Mouse (Mus musculus): ENCODE results near the gene Ear1.
"Not testable (repeated sequence)": the region's sequence is repeated elsewhere in the genome, so short reads cannot be mapped to it uniquely, and the experiment has no call there.

Gene Ear1

DNA sequence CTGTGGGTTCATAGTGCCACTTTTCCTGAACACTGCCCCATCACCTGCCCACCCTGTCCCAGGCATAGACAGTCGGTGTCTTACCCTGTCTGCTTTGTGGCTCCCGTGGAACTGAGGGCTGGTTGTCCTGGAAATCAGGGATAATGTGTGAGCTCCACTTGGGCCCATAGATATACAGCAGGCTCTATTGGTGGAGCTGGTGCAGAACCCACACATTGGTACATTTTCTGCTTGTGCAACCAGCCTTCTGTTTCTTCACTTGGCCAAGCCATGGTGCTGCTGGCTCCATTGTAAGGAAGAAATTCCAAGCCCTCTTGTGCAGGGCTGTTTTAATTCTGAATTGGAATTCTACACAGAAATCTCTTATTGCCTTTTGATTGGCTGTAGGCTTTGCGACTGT is at the start of gene Ear1:
Ear1 (minus strand) TSS at position 101 of the 400 bp plus-strand sequence.
- in situ Hi-C loops (cut with MboI, MseI), result not testable (repeated sequence)

DNA sequence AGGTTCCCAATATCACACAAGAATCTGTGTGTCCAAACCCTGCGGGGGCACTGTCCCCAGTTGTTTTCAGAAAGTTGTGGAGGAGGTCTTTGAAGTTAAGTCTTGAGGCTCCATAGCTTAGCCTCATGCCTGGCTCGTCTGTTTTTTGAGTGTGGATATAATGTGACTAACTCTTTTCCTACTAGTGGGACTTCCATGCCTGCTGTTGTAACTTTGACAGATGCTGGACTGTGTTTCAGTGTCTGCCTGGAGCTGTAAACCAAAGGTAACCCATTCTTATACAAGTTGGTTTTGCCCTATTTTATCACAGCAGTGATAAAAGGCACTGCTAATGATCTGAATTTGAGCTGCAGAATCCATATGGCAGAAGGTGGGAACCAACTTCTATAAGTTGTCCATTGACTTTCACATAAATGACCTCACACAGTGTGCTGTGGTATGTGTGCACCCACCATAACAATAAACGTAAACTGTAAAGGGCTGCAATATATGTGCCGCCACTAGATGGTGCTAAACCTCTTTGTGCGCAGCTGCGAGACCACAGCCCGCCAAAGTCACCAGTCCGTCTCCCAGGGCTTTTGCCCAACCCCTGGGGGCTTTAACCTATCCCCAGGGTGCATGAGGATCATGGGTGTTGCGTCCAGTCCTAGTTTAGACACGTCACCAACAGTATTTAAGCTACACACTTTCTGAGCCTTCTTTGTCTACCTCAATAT is 49.5 kb upstream of the Ear1 start, which contains the start of gene Gm8113:
Gm8113 (plus strand) TSS at position 703 of the 716 bp plus-strand sequence.
- in situ Hi-C loops (cut with MboI, MseI), result not testable (repeated sequence)

DNA sequence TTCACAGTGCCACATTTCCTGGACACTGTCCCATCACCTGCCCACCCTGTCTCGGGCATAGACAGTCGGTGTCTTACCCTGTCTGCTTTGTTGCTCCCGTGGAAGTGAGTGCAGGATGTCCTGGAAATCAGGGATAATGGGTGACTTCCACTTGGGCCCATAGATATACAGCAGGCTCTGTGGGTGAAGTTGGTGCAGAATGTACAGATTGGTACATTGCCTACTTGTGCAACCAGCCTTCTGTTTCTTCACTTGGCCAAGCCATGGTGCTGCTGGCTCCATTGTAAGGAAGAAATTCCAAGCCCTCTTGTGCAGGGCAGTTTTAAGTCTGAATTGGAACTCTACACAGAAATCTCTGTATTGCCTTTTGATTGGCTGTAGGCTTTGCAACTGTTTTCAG is 48.1 kb upstream of the Ear1 start, which contains the start of gene Ear10:
Ear10 (minus strand) TSS at position 101 of the 400 bp plus-strand sequence.
- in situ Hi-C loops (cut with MboI, MseI), result not testable (repeated sequence)

DNA sequence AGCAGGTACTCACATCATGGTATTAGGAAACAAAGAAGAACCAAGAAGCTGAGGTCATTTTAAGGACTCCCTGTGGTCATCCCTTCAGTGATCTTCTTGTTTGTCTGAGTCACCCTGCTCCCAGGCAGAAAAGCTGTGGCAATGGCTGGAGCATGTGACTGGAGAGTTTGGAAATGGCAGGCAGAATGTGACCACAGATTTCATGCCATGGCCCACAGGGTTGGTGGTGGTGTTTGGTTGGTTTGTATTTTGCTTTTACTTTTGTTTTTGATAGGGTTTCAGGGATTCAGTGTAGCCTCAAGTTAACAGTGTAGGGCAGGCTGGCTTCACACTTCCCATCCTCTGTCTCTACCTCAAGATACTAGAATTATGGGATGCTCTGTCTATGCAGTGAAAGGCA is 42.9 kb upstream of the Ear1 start:
- in situ Hi-C loops (cut with MboI, MseI), result not testable (repeated sequence)

DNA sequence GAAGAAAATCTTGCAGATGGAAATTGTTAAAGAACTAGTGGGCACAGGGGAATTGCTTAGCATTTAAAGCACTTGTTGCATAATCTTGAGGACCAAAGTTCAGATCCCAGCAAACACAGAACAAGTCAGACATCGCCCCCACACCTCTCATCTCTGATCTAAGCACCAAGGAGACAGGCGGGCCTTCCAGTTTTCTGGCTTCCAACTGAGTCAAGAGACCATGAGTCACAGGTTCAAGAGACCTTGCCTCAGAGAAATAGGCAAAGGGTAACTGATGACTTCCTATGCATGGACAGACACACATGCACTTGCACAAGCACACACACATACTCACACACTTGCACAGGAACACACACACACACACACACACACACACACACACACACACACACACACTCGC is 23.3 kb upstream of the Ear1 start:
- in situ Hi-C loops (cut with MboI, MseI), result not testable (repeated sequence)

DNA sequence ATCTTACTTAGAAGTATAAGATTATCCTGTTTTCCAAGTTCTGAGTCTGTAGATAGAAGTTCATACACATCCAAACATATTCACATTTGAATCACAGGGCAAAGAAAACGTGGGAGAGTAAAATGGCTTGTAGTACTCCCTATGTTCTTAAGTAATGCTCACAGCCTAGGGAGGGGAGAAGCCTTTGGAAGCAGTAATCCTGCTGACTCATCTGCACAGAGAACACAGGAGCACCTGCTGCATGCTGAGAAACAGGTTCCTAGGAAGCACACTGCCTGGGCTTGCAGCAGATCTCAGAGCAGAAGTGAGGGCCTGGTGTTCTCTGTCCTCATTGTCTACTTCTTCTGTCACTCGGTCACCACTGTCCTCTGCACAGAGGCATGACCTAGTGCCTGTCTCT is 20.0 kb upstream of the Ear1 start:
- in situ Hi-C loops (cut with MboI, MseI), result not testable (repeated sequence)

DNA sequence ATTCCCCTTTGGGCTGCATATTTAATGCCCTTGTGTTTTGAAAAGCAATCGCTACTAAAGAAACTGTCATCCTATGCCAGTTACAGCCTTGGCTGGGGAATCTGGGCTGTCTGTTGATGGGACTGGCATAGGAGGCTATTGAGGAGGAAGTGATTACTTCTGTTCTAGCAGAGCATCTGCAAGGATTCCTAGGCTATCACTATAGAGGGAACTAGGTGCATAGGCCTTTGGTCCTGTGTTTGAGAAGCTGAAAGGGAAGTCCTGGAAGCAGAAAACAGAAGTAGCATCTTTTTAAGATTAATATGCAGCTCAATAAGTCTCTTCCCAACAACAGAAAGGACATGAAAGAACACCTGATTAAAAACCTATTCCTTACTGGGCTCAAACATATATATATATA is 16.0 kb upstream of the Ear1 start:
- in situ Hi-C loops (cut with MboI, MseI), result not testable (repeated sequence)

DNA sequence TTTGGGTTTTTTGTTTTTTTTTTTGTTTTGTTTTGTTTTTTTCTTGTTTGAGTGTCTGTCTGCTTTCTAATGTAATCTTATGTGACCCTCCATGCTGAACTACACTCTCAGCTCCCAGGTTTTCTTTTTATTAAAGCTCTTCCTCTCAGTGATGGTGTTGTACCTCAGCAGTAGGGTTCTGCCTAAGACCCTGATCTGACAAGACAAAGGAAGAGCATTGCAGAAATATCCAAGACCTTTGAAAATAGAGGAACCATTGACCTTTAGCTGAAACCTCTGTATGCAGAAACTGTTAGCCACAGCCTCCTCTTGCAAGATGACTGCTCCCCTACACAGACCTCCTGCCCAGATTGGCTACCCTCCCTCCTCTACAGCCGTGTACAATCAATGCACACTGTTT is 10.9 kb upstream of the Ear1 start:
- in situ Hi-C loops (cut with MboI, MseI), result loop anchor here (5.0 kb wide), 2 partner anchors 54 to 206 kb away; no protein-coding TSS in a partner anchor

DNA sequence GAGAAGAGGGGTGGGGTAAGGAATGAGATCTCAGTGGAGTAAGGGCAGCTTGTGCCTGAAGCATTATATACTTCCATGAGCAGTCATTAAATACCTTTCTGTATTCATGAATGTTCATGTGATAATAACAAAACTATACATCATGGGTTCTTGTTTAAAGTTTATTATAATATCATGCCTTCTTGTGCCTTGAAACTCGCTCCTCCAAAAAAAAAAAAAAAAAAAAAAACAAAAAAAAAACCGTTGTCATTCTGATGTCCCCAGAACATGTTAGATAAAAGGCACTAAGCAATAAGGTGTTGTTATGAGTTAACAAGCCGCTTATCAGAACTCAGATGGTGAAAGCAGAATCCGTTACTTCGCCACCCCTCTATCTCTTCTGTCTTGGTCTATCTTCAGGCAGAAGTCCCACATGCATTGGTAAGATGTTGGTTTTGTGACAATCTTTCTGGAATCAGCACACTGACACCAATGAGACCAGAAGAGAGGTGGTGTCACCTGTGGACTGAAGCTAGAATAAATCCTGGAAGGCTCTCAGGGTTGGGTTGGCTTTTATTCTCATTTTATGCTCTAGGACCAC is 4.7 kb upstream of the Ear1 start:
- in situ Hi-C loops (cut with MboI, MseI), result not testable (repeated sequence)

DNA sequence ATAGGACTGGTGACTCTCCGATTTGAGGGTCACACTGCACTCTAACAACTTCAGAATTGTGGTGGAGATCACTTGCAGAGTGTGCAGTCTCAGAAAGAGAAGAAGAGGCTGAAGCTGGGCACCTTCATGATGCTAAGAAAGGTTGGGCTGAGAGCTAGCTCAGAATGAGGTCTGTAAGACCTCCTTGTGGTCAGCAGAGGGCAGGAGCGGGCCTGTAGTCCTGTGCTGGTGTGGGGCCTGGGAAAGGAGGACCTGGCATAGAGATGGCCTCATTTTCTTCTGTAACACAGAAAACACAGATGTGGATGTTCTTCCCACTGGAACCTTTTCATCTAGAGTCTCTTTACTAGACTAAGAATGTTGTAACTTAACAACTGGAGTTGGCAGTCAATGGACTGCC is 2.5 kb upstream of the Ear1 start:
- in situ Hi-C loops (cut with MboI, MseI), result not testable (repeated sequence)

DNA sequence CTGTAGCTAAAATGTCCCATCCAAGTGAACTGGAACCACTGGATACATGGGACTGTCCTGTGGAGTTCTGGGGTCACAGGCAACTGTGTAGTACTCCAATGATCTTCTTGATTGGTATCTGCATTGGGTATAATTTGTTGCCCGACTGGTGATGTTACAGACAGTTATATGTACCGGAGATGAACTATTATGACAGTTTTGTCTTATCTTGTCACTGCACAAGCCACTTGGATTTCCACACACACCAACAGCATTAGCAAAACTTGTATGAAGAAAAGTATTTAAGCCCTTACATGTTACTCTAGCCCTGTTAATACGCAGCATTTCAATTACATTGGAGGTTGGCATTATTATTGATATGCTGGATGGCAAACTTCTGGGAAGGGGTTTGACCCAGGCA is 455 bp downstream of the Ear1 start:
- in situ Hi-C loops (cut with MboI, MseI), result not testable (repeated sequence)

DNA sequence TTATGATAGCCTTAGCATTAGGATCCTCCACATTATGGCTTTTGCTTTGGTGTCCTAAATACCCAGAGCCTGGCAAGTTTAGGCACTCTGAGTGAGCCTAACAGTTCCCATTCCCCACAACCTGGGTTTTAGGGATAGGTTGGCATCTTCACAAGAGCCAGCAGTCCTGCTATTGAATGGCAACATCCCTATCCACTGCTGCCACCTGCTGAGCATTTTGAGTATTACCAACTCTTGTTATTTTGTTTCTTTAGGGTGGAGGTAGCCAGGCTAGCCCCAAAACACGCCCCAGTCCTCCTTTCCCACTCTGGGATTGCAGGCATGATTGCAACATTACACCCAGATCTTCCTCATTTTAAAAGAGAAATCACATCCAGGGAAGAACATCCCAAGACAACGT is 14.8 kb downstream of the Ear1 start:
- in situ Hi-C loops (cut with MboI, MseI), result not testable (repeated sequence)

DNA sequence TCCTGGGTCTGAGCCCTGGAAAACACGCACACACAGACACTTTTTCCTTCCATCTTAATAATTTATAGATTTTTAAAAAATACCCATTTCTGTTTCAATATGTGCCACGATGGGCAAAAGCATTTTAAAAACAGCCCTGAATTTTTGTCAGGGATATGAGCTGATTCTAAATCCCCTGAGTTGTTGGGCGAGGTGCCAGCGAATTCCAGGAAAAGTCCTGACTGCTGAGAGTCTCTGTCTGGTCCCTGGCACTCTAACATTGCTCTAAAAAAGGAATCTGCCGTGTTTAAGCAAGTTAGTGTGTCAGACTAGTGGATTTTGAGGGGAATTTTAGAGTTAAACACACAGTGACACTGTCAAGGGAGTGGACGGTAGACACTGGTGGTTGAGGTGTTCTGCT is 15.9 kb downstream of the Ear1 start:
- in situ Hi-C loops (cut with MboI, MseI), result not testable (repeated sequence)

DNA sequence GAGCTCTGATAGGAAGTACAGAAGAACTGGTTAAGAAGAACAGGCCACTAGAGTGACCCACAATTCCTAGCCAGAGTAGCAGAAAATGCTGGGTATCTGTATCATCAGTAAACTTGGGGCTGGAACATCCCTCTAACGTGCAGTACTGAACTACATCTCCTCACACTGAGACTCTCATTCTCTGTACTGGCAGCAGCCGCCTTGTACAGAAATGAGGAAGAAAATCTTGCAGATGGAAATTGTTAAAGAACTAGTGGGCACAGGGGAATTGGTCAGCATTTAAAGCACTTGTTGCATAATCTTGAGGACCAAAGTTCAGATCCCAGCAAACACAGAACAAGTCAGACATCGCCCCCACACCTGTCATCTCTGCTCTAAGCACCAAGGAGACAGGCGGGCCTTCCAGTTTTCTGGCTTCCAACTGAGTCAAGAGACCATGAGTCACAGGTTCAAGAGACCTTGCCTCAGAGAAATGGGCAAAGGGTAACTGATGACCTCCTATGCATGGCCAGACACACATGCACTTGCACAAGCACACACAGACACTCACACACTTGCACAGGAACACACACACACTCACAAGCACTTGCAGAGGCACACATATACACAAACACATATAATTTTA is 31.3 kb downstream of the Ear1 start:
- in situ Hi-C loops (cut with MboI, MseI), result not testable (repeated sequence)

DNA sequence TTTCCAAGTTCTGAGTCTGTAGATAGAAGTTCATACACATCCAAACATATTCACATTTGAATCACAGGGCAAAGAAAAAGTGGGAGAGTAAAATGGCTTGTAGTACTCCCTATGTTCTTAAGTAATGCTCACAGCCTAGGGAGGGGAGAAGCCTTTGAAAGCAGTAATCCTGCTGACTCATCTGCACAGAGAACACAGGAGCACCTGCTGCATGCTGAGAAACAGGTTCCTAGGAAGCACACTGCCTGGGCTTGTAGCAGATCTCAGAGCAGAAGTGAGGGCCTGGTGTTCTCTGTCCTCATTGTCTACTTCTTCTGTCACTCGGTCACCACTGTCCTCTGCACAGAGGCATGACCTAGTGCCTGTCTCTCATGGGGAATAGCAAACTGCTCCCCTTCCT is 34.3 kb downstream of the Ear1 start:
- in situ Hi-C loops (cut with MboI, MseI), result not testable (repeated sequence)

DNA sequence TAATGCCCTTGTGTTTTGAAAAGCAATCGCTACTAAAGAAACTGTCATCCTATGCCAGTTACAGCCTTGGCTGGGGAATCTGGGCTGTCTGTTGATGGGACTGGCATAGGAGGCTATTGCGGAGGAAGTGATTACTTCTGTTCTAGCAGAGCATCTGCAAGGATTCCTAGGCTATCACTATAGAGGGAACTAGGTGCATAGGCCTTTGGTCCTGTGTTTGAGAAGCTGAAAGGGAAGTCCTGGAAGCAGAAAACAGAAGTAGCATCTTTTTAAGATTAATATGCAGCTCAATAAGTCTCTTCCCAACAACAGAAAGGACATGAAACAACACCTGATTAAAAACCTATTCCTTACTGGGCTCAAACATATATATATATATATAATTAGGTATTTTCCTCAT is 40.0 kb downstream of the Ear1 start:
- in situ Hi-C loops (cut with MboI, MseI), result not testable (repeated sequence)

DNA sequence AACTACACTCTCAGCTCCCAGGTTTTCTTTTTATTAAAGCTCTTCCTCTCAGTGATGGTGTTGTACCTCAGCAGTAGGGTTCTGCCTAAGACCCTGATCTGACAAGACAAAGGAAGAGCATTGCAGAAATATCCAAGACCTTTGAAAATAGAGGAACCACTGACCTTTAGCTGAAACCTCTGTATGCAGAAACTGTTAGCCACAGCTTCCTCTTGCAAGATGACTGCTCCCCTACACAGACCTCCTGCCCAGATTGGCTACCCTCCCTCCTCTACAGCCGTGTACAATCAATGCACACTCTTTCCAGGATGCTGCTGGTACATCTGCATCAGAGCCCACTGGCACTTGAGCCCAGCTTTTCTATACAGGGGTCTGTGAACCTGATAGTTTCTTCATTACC is 44.9 kb downstream of the Ear1 start:
- in situ Hi-C loops (cut with MboI, MseI), result loop anchor here (5.0 kb wide), 2 partner anchors 57 to 257 kb away; no protein-coding TSS in a partner anchor

DNA sequence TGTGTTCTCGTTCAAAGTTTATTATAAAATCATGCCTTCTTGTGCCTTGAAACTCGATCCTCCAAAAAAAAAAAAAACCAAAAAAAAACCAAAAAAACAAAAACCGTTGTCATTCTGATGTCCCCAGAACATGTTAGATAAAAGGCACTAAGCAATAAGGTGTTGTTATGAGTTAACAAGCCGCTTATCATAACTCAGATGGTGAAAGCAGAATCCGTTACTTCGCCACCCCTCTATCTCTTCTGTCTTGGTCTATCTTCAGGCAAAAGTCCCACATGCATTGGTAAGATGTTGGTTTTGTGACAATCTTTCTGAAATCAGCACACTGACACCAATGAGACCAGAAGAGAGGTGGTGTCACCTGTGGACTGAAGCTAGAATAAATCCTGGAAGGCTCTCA is 51.1 kb downstream of the Ear1 start:
- in situ Hi-C loops (cut with MboI, MseI), result not testable (repeated sequence)

DNA sequence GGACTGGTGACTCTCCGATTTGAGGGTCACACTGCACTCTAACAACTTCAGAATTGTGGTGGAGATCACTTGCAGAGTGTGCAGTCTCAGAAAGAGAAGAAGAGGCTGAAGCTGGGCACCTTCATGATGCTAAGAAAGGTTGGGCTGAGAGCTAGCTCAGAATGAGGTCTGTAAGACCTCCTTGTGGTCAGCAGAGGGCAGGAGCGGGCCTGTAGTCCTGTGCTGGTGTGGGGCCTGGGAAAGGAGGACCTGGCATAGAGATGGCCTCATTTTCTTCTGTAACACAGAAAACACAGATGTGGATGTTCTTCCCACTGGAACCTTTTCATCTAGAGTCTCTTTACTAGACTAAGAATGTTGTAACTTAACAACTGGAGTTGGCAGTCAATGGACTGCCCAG is 53.4 kb downstream of the Ear1 start:
- in situ Hi-C loops (cut with MboI, MseI), result not testable (repeated sequence)

DNA sequence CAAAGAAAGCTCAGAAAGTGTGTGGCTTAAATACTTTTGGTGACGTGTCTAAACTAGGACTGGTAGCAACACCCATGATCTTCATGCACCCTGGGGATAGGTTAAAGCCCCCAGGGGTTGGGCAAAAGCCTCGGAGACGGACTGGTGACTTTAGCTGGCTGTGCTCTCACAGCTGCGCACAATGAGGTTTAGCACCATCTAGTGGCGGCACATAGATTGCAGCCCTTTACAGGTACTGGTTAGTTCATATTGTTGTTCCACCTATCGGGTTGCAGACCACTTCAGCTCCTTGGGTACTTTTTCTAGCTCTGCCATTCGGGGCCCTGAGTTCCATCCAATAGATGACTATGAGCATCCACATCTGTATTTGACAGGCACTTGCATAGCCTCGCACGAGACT is 62.9 kb downstream of the Ear1 start:
- in situ Hi-C loops (cut with MboI, MseI), result not testable (repeated sequence)

DNA sequence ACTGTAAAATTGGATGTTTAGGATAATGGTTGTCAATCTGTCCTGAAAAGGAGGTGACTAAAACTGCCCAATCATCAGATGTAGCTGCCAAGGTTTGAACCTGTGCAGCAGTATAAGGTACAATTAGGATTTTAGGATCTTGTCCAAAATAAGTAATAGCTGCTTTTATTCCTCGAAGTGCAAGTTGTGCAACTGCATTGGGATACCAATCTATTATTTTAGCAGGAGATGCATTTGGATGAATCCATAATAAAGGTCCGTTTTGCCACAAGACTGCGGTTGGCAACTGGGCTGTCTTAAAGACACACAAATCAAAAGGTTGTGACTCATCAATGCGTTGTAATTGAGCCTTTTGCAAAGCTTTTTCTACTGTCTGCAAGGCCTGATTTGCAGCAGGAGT is 67.2 kb downstream of the Ear1 start:
- in situ Hi-C loops (cut with MboI, MseI), result not testable (repeated sequence)

DNA sequence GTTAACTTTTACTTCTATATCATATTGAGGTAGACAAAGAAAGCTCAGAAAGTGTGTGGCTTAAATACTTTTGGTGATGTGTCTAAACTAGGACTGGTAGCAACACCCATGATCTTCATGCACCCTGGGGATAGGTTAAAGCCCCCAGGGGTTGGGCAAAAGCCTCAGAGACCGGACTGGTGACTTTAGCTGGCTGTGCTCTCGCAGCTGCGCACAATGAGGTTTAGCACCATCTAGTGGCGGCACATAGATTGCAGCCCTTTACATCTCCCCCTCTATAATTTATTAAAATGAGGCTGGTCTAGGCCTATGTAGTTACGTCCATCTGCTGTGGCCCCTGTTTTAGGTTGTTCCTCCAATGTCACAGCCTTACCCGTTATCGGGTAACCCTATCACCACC is 70.9 kb downstream of the Ear1 start:
- in situ Hi-C loops (cut with MboI, MseI), result not testable (repeated sequence)

Measured in T-helper 1 cell (primary cell).